15 mouse cellular contexts compared by ENCODE assay signal in the genomic region with DNA sequence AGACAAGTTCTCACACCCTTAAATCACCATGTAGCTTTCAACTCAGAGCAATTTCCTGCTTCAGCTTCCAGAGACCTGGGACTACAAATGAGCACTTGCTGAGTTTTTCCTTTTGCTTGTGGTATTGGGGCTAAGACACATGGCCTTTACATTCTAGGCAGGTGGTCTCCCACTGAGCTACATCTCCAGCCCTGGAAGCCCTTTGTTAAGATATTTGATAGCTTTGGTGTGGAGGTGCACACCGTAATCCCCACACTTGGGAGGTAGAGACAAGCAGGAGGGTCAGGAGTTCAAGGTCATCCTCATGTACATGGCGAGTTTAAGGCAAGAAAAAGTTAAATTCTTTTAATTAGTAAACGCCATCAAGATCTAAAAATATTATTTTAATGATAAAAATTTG.
"Had no signal": no experiment of that assay in that cellular context is flagged by ENCODE, and none has a peak within 500 bp of the region (broad histone marks: within the 10 kb centered on the region; RNA-seq: fewer than 3 reads in every experiment).

No protein-coding gene starts in this region.

- H3K4me3 ChIP-seq: kidney, embryonic 15.5 days; limb, embryonic 10.5 days; limb, embryonic 13.5 days; liver, embryonic 12.5 days; liver, embryonic 15.5 days; lung, embryonic 15.5 days had no signal

- DNase-seq: kidney, adult 8-10 months; kidney, postnatal 10 days; kidney, postnatal 36 days; liver; lung, adult 18-20 months; lung, postnatal 10 days; lung, postnatal 36 days; midbrain, embryonic 14.5 days; thymus, postnatal 25 days had no signal

- H3K27me3 ChIP-seq: kidney, embryonic 15.5 days; limb, embryonic 13.5 days; liver, embryonic 12.5 days; liver, embryonic 15.5 days; lung, embryonic 15.5 days had no signal

- H3K27ac ChIP-seq: kidney, embryonic 15.5 days; limb, embryonic 10.5 days; limb, embryonic 13.5 days; liver, embryonic 12.5 days; liver, embryonic 15.5 days had no signal
